Mouse (Mus musculus) cerebellum, adult 2 months (tissue): ENCODE data around the gene Nudt17.

Source experiments
- CTCF ChIP-seq: fragments of 200-500 bp; IDR thresholded peaks from 2 replicates; pipeline ENCODE4 v1.5.1; 2011; ENCODE audit warnings: low read depth, mild to moderate bottlenecking, control low read depth, low read length, moderate library complexity, borderline replicate concordance; ENCODE audit not compliant: insufficient read depth
- POLR2A ChIP-seq: fragments of 200-500 bp; IDR thresholded peaks from 2 replicates; pipeline ENCODE4 v1.6.1; 2011; ENCODE audit warnings: low read length, control low read depth, borderline replicate concordance; ENCODE audit not compliant: insufficient read depth

DNA sequence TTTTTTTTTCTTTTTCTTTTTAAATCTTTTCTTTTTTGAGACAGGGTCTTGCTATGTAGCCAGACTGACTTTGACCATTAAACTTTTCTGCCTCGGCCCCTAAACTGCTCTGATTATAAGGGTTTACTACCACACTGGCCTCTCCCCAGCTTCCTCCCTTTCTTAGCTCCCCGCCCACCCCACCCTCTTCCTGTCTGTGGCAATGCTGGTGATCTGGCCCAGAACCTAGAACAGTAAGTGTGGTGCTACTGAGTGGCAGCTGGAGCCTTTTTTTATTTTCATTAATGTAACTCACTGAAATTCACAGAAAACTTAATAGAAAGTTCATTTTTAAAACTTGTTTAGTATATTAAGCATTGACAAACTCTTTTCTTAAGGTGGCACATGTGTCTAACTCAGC is 7.5 kb upstream of the Nudt17 start:
- no peak for TF ChIP-seq CTCF
- TF ChIP-seq POLR2A, result no peak
